Mouse (Mus musculus): ENCODE measurements at regions not wholly inside any gene's neighbourhood (a gene's known extent, or its start where the extent isn't known, plus 50 kb on each side); places are given as distances from the start of the nearest gene placed in this dataset.

GRCm38 (mm10) chr7:129937715-129938114 lies 346.1 kb downstream of the Wdr11 start:
- Histone ChIP-seq H3K4me2 (replicated peaks; ENCODE audit: low read depth, low read length) (no peak overlapping the region), H3K9me3 (ENCODE audit: control insufficient read depth, low read length) (no peaks in the 10 kb centered on the region), H3K36me3 (ENCODE audit: control insufficient read depth, insufficient read depth, low read length) (no peaks in the 10 kb centered on the region), H3K27me3 (ENCODE audit: control insufficient read depth, insufficient read depth, low read length) (no peaks in the 10 kb centered on the region), H3K4me1 (replicated peaks; ENCODE audit: control insufficient read depth, insufficient read depth, low read length) (no peaks in the 10 kb centered on the region), H3K4me3 (ENCODE audit: low read depth, low read length) (no peak overlapping the region), H3K9ac (ENCODE audit: low read depth, low read length) (no peak overlapping the region), H3K27ac (ENCODE audit: low read depth, low read length) (no peak overlapping the region)
- no peak for DNase-seq (ENCODE audit: low spot score)
- ATAC-seq (ENCODE audit: low FRiP score), result no peak
- 93% methylated on average over 6 of the region's 6 CpGs for WGBS

GRCm38 (mm10) chr7:129938141-129938540 lies 346.5 kb downstream of the Wdr11 start:
- ATAC-seq (ENCODE audit: low FRiP score), result no peak
- Histone ChIP-seq H3K27ac (ENCODE audit: low read depth, low read length) (no peak overlapping the region), H3K9ac (ENCODE audit: low read depth, low read length) (no peak overlapping the region), H3K27me3 (ENCODE audit: control insufficient read depth, insufficient read depth, low read length) (no peaks in the 10 kb centered on the region), H3K4me3 (ENCODE audit: low read depth, low read length) (no peak overlapping the region), H3K4me2 (replicated peaks; ENCODE audit: low read depth, low read length) (no peak overlapping the region), H3K36me3 (ENCODE audit: control insufficient read depth, insufficient read depth, low read length) (no peaks in the 10 kb centered on the region), H3K9me3 (ENCODE audit: control insufficient read depth, low read length) (no peaks in the 10 kb centered on the region), H3K4me1 (replicated peaks; ENCODE audit: control insufficient read depth, insufficient read depth, low read length) (no peaks in the 10 kb centered on the region)
- no peak for DNase-seq (ENCODE audit: low spot score)
- 88% methylated on average over 10 of the region's 10 CpGs for whole genome bisulfite sequencing

GRCm38 (mm10) chr7:129939266-129939665 lies 347.6 kb downstream of the Wdr11 start:
- no peak overlapping the region for H3K4me2 ChIP-seq (replicated peaks; ENCODE audit: low read depth, low read length)
- no peaks in the 10 kb centered on the region for H3K36me3 ChIP-seq (ENCODE audit: control insufficient read depth, insufficient read depth, low read length)
- no peaks in the 10 kb centered on the region for H3K27me3 ChIP-seq (ENCODE audit: control insufficient read depth, insufficient read depth, low read length)
- H3K27ac ChIP-seq (ENCODE audit: low read depth, low read length), result no peak overlapping the region
- H3K4me3 ChIP-seq (ENCODE audit: low read depth, low read length), result no peak overlapping the region
- H3K9me3 ChIP-seq (ENCODE audit: control insufficient read depth, low read length), result no peaks in the 10 kb centered on the region
- ATAC-seq (ENCODE audit: low FRiP score), result no peak
- DNase-seq (ENCODE audit: low spot score), result no peak
- no peak overlapping the region for H3K9ac ChIP-seq (ENCODE audit: low read depth, low read length)
- WGBS, result 67% methylated on average over 5 of the region's 5 CpGs
- no peaks in the 10 kb centered on the region for H3K4me1 ChIP-seq (replicated peaks; ENCODE audit: control insufficient read depth, insufficient read depth, low read length)

- ATAC-seq (ENCODE audit: low FRiP score) (no peak), DNase-seq (ENCODE audit: low spot score) (no peak)
- H3K4me1 ChIP-seq (replicated peaks; ENCODE audit: control insufficient read depth, insufficient read depth, low read length), result no peaks in the 10 kb centered on the region
- H3K4me2 ChIP-seq (replicated peaks; ENCODE audit: low read depth, low read length), result no peak overlapping the region
- no peaks in the 10 kb centered on the region for H3K9me3 ChIP-seq (ENCODE audit: control insufficient read depth, low read length)
- H3K4me3 ChIP-seq (ENCODE audit: low read depth, low read length), result no peak overlapping the region
- H3K27me3 ChIP-seq (ENCODE audit: control insufficient read depth, insufficient read depth, low read length), result no peaks in the 10 kb centered on the region
- no peaks in the 10 kb centered on the region for H3K36me3 ChIP-seq (ENCODE audit: control insufficient read depth, insufficient read depth, low read length)
- H3K9ac ChIP-seq (ENCODE audit: low read depth, low read length), result no peak overlapping the region
- H3K27ac ChIP-seq (ENCODE audit: low read depth, low read length), result no peak overlapping the region
- 74% methylated on average over 9 of the region's 9 CpGs for WGBS
Measured at GRCm38 (mm10) chr7:129941311-129942029, 349.8 kb downstream of the Wdr11 start.

GRCm38 (mm10) chr7:129948613-129949110 lies 357.0 kb downstream of the Wdr11 start:
- 72% methylated on average over 8 of the region's 8 CpGs for WGBS
- Histone ChIP-seq H3K9me3 (ENCODE audit: control insufficient read depth, low read length) (no peaks in the 10 kb centered on the region), H3K36me3 (ENCODE audit: control insufficient read depth, insufficient read depth, low read length) (no peaks in the 10 kb centered on the region)

GRCm38 (mm10) chr7:129950456-129950855 lies 358.8 kb downstream of the Wdr11 start:
- Histone ChIP-seq H3K4me3 (ENCODE audit: low read depth, low read length) (no peak overlapping the region), H3K27me3 (ENCODE audit: control insufficient read depth, insufficient read depth, low read length) (no peaks in the 10 kb centered on the region), H3K9ac (ENCODE audit: low read depth, low read length) (no peak overlapping the region), H3K36me3 (ENCODE audit: control insufficient read depth, insufficient read depth, low read length) (no peaks in the 10 kb centered on the region), H3K27ac (ENCODE audit: low read depth, low read length) (no peak overlapping the region), H3K4me2 (replicated peaks; ENCODE audit: low read depth, low read length) (no peak overlapping the region), H3K9me3 (ENCODE audit: control insufficient read depth, low read length) (no peaks in the 10 kb centered on the region), H3K4me1 (replicated peaks; ENCODE audit: control insufficient read depth, insufficient read depth, low read length) (no peaks in the 10 kb centered on the region)
- DNase-seq (ENCODE audit: low spot score) (no peak), ATAC-seq (ENCODE audit: low FRiP score) (no peak)
- WGBS, result 73% methylated on average over 1 of the region's 1 CpGs

More at GRCm38 (mm10) chr7:129948613-129949110, 357.0 kb downstream of the Wdr11 start:
- Histone ChIP-seq H3K9ac (ENCODE audit: low read depth, low read length) (no peak overlapping the region), H3K4me2 (replicated peaks; ENCODE audit: low read depth, low read length) (no peak overlapping the region), H3K27ac (ENCODE audit: low read depth, low read length) (no peak overlapping the region), H3K4me3 (ENCODE audit: low read depth, low read length) (no peak overlapping the region), H3K27me3 (ENCODE audit: control insufficient read depth, insufficient read depth, low read length) (no peaks in the 10 kb centered on the region), H3K4me1 (replicated peaks; ENCODE audit: control insufficient read depth, insufficient read depth, low read length) (no peaks in the 10 kb centered on the region)
- ATAC-seq (ENCODE audit: low FRiP score) (no peak), DNase-seq (ENCODE audit: low spot score) (no peak)

GRCm38 (mm10) chr7:129958379-129958778 lies 366.7 kb downstream of the Wdr11 start:
- DNase-seq (ENCODE audit: low spot score), result no peak
- ATAC-seq (ENCODE audit: low FRiP score), result no peak
- 50% methylated on average over 3 of the region's 3 CpGs for WGBS

GRCm38 (mm10) chr7:129962575-129962974 lies 370.9 kb downstream of the Wdr11 start:
- H3K9me3 ChIP-seq (ENCODE audit: control insufficient read depth, low read length), result no peaks in the 10 kb centered on the region
- peak; percentile 35 for DNase-seq (ENCODE audit: low spot score)
- ATAC-seq (ENCODE audit: low FRiP score), result no peak
- no peaks in the 10 kb centered on the region for H3K36me3 ChIP-seq (ENCODE audit: control insufficient read depth, insufficient read depth, low read length)
- 61% methylated on average over 12 of the region's 12 CpGs for WGBS
- H3K4me1 ChIP-seq (replicated peaks; ENCODE audit: control insufficient read depth, insufficient read depth, low read length), result no peaks in the 10 kb centered on the region
- H3K27me3 ChIP-seq (ENCODE audit: control insufficient read depth, insufficient read depth, low read length), result no peaks in the 10 kb centered on the region
- no peak overlapping the region for H3K4me3 ChIP-seq (ENCODE audit: low read depth, low read length)
- H3K4me2 ChIP-seq (replicated peaks; ENCODE audit: low read depth, low read length), result no peak overlapping the region
- no peak overlapping the region for H3K9ac ChIP-seq (ENCODE audit: low read depth, low read length)
- H3K27ac ChIP-seq (ENCODE audit: low read depth, low read length), result no peak overlapping the region

More at GRCm38 (mm10) chr7:129958379-129958778, 366.7 kb downstream of the Wdr11 start:
- no peak overlapping the region for H3K9ac ChIP-seq (ENCODE audit: low read depth, low read length)
- H3K27me3 ChIP-seq (ENCODE audit: control insufficient read depth, insufficient read depth, low read length), result no peaks in the 10 kb centered on the region
- H3K36me3 ChIP-seq (ENCODE audit: control insufficient read depth, insufficient read depth, low read length), result no peaks in the 10 kb centered on the region
- H3K4me2 ChIP-seq (replicated peaks; ENCODE audit: low read depth, low read length), result no peak overlapping the region
- no peak overlapping the region for H3K4me3 ChIP-seq (ENCODE audit: low read depth, low read length)
- H3K4me1 ChIP-seq (replicated peaks; ENCODE audit: control insufficient read depth, insufficient read depth, low read length), result no peaks in the 10 kb centered on the region
- no peak overlapping the region for H3K27ac ChIP-seq (ENCODE audit: low read depth, low read length)
- no peaks in the 10 kb centered on the region for H3K9me3 ChIP-seq (ENCODE audit: control insufficient read depth, low read length)

GRCm38 (mm10) chr7:129964192-129964591 lies 372.5 kb downstream of the Wdr11 start:
- no peak overlapping the region for H3K9ac ChIP-seq (ENCODE audit: low read depth, low read length)
- no peak for ATAC-seq (ENCODE audit: low FRiP score)
- H3K4me2 ChIP-seq (replicated peaks; ENCODE audit: low read depth, low read length), result no peak overlapping the region
- 69% methylated on average over 8 of the region's 8 CpGs for WGBS
- H3K36me3 ChIP-seq (ENCODE audit: control insufficient read depth, insufficient read depth, low read length), result no peaks in the 10 kb centered on the region
- H3K4me3 ChIP-seq (ENCODE audit: low read depth, low read length), result no peak overlapping the region
- no peak overlapping the region for H3K27ac ChIP-seq (ENCODE audit: low read depth, low read length)
- H3K27me3 ChIP-seq (ENCODE audit: control insufficient read depth, insufficient read depth, low read length), result no peaks in the 10 kb centered on the region
- no peaks in the 10 kb centered on the region for H3K9me3 ChIP-seq (ENCODE audit: control insufficient read depth, low read length)
- H3K4me1 ChIP-seq (replicated peaks; ENCODE audit: control insufficient read depth, insufficient read depth, low read length), result no peaks in the 10 kb centered on the region
- no peak for DNase-seq (ENCODE audit: low spot score)
